Mouse (Mus musculus) urinary bladder, postnatal 10 days (tissue): Measurements from ENCODE around the gene Tbx10.
A peak's percentile ranks its signal among the peaks of the same experiment; 100 is the strongest.
"Not testable (repeated sequence)": the region's sequence is repeated elsewhere in the genome, so short reads cannot be mapped to it uniquely, and the experiment has no call there.

Experiments used
- DNase-seq: peaks from one replicate; pipeline ENCODE4 v3.0.0; 2022; ENCODE audit warnings: low spot score

Tbx10 gene

GRCm38 (mm10) chr19:4004331-4004730 lies 11.8 kb downstream of the Tbx10 start:
- DNase-seq, result peak; percentile 7

- DNase-seq, result no peak
These were observed 12.5 kb downstream of the Tbx10 start for GRCm38 (mm10) chr19:4005091-4005490.

GRCm38 (mm10) chr19:4005971-4006370 lies 13.4 kb downstream of the Tbx10 start:
- DNase-seq, result no peak

GRCm38 (mm10) chr19:4011086-4011485 lies 18.5 kb downstream of the Tbx10 start:
- no peak for DNase-seq

GRCm38 (mm10) chr19:4012432-4013022 lies 20.0 kb downstream of the Tbx10 start, which contains the start of gene Ndufv1:
Gene Ndufv1, minus strand, starts transcription at chr19:4012806.
- DNase-seq, result peak; percentile 81

GRCm38 (mm10) chr19:4013066-4013465 lies 20.5 kb downstream of the Tbx10 start:
- DNase-seq, result no peak

GRCm38 (mm10) chr19:4014802-4015201 lies 22.2 kb downstream of the Tbx10 start:
- DNase-seq, result no peak

- no peak for DNase-seq
These were observed 23.1 kb downstream of the Tbx10 start for GRCm38 (mm10) chr19:4015635-4016034.

GRCm38 (mm10) chr19:4017921-4018587 lies 25.5 kb downstream of the Tbx10 start:
- no peak for DNase-seq

GRCm38 (mm10) chr19:4018743-4019583 lies 26.4 kb downstream of the Tbx10 start:
- peak; percentile 38 for DNase-seq

- DNase-seq, result no peak
These were observed 30.6 kb downstream of the Tbx10 start for GRCm38 (mm10) chr19:4023185-4023584.

- no peak for DNase-seq
These were observed 35.0 kb downstream of the Tbx10 start for GRCm38 (mm10) chr19:4027576-4027975.

- DNase-seq, result no peak
These were observed 40.1 kb downstream of the Tbx10 start for GRCm38 (mm10) chr19:4032668-4033067.

GRCm38 (mm10) chr19:4033298-4033697 lies 40.7 kb downstream of the Tbx10 start:
- DNase-seq, result no peak

GRCm38 (mm10) chr19:4033742-4034141 lies 41.2 kb downstream of the Tbx10 start:
- DNase-seq, result no peak

GRCm38 (mm10) chr19:4036327-4037045 lies 43.9 kb downstream of the Tbx10 start:
- no peak for DNase-seq

- not testable (repeated sequence) for DNase-seq
These were observed 44.7 kb downstream of the Tbx10 start for GRCm38 (mm10) chr19:4037154-4037787.

GRCm38 (mm10) chr19:4037788-4038232 lies 45.3 kb downstream of the Tbx10 start, which contains the start of gene Gstp1:
Gene Gstp1, minus strand, starts transcription at chr19:4037985.
- peak; percentile 47 for DNase-seq

- DNase-seq, result not testable (repeated sequence)
These were observed 48.4 kb downstream of the Tbx10 start for GRCm38 (mm10) chr19:4040941-4041340.

GRCm38 (mm10) chr19:4041500-4041899 lies 48.9 kb downstream of the Tbx10 start:
- not testable (repeated sequence) for DNase-seq

GRCm38 (mm10) chr19:4042124-4042523 lies 49.6 kb downstream of the Tbx10 start:
- no peak for DNase-seq
